Mouse (Mus musculus) cerebellum, adult (tissue): ENCODE measurements around the gene Ccdc89.

Experiments used
- ATAC-seq: cut with Nextera tagmentation; 2 replicates; pipeline ENCODE4 v1.9.2; 2017; ENCODE audit warnings: mild to moderate bottlenecking, moderate library complexity, mixed read lengths; ENCODE audit not compliant: insufficient number of reproducible peaks, low FRiP score, low TSS enrichment

Gene Ccdc89

DNA sequence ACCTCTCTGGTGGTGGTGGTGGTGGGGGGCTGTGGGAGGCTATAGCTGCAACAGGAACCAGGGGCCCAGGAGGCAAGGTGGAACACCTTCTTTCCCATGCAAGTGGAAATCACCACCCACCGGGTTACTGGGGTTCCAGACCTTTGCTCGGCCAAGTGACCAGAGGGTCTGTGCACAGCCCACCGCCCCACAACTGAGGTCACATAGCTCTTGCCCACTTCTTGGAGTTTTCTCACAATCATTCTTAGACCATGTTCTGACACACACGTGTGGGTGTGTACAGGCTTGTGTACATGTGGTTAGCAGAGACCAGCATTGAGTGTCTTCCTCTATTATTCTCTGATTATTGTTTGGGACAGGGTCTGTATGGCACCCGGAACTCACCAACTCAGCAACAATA lies 35.1 kb downstream of the Ccdc89 start:
- no peak for ATAC-seq

DNA sequence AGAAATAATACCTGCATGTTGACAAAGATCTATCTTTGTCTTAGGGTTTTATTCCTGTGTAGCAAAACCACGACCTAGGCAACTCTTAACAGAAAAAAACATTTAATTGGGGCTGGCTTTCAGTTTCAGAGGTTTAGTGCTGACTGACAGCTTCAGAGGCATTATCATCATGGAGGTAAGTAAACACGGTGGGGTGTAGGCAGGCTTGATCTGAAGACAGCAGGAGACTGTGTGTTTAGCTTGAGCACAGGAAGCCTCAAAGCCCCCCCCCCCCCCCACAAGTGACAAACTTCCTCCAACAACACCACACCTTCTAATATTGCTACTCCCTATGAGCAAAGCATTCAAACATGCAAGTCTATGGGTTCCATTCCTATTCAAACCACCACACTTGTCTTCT lies 47.1 kb downstream of the Ccdc89 start:
- no peak for ATAC-seq

GRCm38 (mm10) chr7:90475793-90476312 lies 49.5 kb downstream of the Ccdc89 start, which contains the start of gene Tmem126b:
TSS of gene Tmem126b (minus strand) at chr7:90476001.
- ATAC-seq: peak; percentile 97

DNA sequence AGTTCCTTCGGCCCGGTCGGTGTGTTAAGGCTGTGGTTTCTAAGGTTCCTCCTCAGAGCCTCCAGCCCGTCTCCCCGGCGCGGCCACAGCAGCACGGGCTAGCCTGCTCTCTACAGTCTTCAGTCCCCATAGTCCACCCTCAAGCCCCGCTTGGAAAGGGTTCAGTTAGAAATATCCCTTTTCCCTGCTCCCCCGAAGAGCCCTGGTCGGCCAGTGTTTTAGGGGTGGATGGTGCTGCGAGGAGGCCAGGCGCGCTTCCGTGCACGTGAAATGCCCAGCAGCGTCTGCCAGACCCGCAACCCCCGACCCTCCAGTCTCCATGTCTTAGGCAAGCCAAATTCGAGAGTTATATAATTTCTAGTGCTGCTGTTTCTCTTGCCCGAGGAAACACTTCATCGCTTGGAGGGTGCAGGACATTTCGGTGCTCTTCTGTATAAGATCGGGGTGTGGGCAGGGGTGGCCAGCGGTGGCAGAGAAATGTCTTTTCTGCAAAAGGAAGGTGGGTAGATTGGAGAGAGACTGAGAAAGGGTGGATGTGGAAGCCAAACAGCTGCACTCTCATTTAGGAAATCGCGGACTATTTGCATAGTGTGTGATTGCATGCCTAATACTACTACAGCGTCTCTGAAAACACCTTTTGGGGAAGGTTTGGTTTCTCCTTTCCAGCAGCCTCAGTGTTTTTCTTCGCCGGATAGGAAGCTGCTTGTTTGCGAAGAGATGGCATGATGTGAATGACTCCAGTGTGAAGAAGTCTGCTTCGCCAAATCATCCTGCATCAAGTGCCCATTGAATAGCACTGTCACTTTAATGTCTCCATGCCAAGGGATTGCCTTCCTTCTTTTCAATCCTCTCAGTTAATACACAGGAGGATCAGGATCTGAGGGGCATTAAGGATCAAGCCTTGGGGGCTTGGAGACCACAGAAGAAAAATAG lies 50.2 kb downstream of the Ccdc89 start, which contains the start of gene Dlg2:
Gene Dlg2, plus strand, starts transcription at position 360 of the 933 bp plus-strand sequence.
- peak; percentile 13; the same call in 1 of the 2 replicates for ATAC-seq
